Mouse (Mus musculus) spleen, postnatal 10 days (tissue): ENCODE measurements around the gene Amacr.
A peak's percentile ranks its signal among the peaks of the same experiment; 100 is the strongest.
"Not testable (repeated sequence)": the region's sequence is repeated elsewhere in the genome, so short reads cannot be mapped to it uniquely, and the experiment has no call there.

Experiments used
- DNase-seq, 2 experiments: peaks; one replicate each; pipeline ENCODE4 v3.0.0; 2021 to 2022; ENCODE audit warnings: low spot score in 2 of 2

The Amacr gene

DNA sequence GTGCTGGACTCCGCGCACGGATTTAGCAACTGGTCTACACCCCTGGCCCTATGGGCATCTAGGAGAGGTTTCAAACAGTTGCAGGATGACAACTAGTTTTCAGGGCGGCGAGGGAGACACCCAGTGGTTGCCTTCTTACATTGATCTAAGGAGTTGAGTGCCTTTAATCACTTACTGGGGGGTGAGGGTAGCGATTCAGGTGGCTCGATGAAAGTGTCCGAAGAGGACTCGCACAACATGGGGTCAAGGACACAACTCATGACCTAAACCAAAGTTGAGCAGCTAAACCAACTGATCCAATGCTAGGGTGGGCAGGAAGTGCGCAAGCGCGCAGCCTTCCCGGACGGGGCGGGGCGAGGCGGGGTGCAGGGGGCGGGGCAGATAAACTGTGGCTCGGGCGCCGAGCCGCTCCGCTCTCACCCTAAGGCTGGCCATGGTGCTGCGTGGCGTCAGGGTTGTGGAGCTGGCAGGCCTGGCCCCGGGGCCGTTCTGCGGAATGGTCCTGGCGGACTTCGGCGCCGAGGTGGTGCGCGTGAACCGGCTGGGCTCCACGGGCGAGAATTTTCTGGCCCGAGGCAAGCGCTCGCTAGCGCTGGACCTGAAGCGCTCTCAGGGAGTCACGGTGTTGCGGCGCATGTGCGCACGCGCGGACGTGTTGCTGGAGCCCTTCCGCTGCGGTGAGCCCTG, at the start of gene Amacr:
TSS of gene Amacr (plus strand) at position 380 of the 687 bp plus-strand sequence.
- peak; percentile 76 to 84 for DNase-seq

DNA sequence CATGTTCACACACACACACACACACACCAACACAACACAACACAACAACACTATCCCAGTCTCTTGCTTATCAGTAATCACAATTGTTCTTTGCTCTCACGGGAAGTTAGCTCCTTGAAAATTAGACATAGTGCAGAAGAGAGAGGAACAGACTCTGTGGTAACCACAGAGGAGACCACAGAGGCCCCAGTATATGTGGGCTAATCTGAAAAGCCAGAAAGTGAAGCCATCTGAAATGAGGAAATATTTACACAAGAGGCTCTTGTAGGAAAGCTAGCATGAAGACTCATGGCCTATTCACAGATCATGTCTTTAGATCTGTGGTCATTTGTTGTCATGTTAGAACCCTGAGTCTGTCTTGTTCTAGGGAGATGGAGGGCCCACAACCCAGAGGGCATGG, 47.6 kb upstream of the Amacr start:
- DNase-seq: no peak

DNA sequence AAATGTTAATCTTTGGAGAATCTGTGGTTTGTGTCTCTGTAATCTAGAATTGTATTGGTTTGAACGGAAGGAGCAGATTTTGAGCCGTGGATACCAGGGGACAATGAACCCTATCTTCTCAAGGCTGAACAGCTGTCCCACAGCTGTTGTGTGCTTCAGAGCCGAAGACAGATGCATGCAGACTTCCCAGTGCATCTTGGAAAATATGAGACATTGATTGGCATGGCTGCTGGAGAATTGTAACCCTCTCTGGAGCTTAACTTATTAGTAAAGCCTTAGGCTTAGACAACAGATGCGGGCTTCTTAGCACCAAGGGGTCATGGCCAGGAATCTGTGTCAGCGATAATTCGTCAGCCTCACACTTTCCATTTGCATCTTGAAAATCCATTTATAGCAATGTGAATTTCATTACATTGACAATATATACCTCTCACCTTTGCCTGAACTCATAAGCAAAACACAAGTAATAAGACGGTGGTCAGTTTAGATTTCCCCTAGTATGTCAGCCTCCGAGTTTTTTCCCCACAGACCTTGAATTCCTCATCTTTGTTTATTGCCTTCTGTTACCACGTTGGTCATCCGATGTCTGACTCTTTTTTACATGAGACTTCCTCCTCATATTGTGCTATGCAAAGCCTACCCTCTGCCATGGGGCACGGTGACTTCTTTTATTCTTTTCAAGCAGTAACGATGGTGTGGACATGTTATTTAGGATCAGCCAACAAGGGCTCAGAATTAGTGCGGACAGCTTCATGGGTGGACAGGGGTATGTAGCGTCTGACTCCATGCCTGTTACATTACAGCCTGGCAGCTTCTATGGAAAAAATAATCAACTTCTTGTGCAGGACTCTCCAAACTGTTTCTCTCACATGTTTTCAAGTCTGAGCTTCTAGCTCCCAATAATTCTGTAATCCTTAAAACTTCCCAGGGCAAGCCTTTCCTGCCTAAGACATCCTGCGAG, 41.1 kb upstream of the Amacr start:
- no peak for DNase-seq

DNA sequence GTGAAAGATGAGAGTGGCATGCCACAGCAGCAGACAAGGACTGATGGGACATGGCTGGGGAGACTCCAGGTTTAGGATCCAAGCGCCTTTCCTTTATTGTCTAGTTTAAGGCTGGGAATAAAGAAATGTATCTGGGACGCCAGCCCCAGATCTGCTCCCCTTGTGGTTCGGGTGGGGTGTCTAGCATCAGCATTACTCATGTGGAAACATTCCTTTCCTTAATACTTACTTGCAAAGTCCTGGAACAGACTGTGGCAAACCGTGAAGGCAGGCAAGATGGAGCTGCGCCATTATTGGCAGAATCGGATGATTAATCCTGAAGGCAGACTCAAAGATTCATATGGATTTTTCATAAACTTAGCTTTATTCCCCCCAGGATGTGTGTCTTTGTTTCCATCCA, 39.7 kb upstream of the Amacr start:
- no peak for DNase-seq

DNA sequence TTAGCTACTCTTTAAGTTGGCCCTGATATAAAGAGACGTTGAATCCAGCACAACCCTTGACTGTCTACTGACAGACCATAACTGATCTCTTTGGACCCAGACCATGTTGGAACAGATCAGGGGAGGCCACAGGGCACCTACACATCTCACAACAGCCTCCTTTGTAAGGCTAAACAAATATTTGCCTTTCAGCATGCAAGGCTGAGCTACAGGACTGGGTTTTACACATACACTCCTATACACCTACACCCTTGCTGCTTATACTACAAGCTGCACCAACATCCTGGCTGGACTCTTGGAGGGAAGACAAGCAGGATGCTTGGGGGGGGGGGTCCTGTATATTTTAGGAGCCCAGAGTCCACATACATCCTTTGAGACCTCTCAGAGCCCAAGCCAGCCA, 33.7 kb upstream of the Amacr start:
- no peak for DNase-seq

DNA sequence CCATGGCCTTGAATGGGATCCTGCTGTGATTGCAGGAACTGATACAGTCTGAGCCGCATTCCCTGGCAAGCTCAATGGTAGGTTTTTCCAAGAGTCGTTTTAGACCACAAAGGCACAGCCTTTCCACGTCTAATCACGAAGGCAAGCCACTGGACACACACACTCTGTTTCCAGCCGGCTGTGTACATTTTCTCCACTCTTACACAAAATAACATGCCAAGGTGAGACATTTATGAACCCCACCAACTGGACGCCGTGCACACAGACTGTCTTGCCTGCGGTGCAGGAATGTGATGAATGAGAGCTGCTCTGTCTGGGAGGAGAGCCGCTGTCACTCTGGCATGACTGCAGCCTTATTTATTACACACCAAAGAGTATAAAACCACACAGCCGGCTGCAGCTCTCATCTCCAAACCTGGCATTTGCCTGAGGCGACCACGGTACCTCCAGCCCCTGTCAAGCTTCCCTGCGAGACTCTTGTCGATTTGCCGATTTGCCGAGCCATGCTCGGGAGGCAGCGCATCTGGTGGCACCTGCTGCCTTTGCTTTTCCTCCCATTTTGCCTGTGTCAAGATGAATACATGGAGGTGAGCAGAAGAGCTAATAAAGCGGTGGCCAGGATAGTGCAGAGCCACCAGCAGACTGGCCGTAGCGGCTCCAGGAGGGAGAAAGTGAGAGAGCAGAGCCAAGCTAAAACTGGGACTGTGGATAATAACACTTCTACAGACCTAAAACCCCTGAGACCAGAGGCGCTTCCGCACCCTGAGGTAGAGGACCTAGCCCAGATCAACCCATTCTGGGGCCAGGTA, 29.4 kb upstream of the Amacr start, which contains the start of gene C1qtnf3:
TSS of gene C1qtnf3 (plus strand) at position 382 of the 809 bp plus-strand sequence.
- no peak for DNase-seq

DNA sequence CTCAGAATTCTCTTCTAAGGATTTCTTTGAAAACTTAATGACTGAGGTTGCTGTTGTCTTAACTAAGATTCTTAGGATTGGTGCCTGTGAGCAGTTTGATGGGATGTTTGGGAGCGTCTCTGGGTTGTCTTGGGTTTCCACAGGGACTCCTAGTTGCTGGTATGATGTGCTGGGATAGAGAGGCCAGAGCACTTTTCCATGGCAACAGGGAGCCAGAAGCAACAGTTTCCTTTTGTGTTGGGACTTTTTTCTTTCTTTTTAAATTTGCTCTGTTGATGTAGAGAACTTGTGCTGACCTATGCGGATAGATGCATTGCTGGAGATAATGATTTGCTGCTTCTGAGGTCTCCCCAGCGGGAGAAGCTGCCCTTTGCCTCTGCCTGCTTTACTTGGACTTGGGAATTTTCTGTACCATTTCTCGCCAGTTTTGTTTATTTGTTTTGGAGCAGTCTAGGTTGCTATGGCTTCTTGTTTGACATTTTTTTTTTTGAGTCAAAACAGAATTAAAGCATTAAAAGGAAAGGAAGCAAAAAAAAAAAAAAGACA, 28.7 kb upstream of the Amacr start:
- no peak for DNase-seq

DNA sequence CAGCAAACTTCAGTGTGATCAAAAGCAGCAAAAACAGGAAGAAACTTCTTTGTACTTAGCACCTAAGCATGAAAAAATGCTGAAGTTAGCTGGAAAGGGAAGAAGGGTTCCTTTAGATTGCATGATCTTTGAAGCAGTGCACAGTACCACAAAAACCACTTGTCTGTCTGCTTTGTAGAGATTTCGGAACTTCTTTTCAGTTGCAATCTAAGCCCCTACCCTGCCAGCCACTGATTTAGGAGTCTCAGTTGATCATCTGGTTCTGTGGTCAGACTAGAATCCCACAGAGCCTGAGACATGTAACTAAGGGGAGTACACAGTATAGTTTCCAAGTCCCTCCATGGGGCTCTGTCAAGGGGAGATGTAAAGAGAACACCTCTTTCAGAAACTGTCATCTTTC, 28.1 kb upstream of the Amacr start:
- no peak for DNase-seq

DNA sequence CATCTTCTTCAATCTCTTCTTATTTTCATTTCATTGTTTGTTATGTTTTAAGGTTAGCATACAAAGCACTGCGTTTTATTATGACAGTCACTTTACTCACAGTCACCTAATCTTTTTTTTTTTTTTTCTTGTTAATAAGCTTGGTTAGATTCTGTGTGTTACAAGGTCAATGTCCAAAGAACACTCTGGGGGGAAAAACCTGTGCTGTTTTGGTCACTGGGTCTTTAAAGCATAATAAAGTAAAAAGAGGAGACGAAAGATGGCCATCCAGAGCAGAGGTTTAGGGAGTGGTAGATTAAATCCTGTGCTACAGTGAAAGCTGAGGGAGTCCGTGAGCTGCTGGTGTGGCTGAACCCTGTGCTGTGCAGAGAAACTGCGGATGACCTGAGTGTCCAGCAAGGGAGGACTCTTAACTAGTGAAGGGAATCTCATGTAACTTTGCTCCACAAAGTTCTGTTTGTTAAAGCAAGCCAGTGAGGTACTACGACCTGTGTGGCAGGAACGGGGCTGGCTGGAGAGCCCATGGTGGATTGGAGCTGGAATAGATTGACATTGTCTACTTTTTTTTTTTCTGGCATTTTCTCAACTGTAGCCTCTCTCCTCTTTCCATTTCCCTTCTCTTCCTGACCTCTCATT, 27.1 kb upstream of the Amacr start:
- DNase-seq: no peak

DNA sequence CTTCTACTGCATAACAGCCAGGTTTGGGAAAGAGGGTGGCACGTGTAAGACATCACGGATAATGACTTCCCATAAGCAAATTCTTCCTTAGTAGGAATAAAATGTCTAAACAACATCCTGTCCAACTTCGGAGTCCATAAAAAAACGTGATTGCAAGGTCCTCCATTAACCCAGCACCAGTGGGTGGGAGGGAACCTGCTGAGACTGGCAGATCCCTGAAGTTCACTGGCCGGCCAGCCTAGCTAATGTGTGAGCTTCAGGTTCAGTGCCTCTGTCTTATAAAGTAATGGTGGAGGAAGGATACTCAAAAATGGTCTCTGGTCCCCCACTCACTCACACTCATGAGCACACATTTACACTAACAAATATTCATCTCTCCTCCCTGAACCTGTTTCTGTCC, 26.4 kb upstream of the Amacr start:
- no peak for DNase-seq

DNA sequence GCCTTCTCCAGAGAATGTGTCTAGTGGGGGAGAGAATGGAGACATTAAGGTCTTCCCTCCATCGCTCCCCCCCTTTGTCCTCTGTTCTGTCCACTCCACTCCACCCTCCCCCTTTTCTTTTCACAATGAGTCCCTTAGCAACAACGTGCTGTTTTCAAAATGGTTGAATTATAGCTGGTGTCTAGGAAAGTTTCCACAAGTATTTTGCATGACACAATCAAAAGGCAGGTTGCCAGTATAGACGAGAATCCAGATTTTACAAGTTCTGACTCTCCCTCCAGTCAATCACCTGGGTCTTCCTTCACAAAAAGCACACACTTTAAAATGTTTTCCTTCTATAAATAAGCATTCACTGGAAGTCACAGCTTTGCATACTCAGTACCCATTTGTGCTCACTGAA, 24.9 kb upstream of the Amacr start:
- DNase-seq: no peak

DNA sequence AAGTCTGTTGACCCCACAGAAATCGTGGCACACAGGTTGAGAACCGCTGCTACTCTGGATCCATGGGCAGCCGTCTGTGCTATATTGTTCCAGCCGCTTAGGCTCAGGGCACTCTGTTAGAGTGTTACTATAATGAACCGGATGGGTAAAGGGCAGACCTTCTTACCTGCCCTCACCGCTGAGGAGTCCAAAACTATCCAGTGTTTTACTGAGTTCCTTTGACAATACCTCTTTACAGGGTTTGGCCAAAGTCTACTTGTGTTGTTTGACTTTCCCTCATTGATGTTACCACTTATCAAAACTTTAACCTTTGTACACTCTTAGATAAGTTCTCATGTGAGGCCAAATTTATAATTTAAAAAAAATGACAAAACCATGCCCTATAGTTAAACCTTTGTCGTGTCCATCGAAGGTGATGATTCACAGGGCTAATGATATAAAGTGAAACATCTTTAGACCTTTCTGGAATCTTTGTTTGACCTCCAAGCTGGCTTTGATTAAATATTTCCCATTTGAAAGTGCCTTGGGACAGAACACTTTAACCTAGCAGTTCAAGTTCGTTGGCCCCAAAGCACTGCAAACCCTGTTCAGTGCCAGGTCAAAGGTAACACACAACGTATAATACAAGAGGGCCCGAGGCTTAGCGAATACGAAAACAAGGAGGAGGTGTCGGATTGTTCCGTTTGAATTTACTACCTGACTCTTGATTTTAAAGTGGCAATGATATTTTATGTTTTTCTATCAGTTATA, 22.1 kb upstream of the Amacr start:
- DNase-seq: no peak

DNA sequence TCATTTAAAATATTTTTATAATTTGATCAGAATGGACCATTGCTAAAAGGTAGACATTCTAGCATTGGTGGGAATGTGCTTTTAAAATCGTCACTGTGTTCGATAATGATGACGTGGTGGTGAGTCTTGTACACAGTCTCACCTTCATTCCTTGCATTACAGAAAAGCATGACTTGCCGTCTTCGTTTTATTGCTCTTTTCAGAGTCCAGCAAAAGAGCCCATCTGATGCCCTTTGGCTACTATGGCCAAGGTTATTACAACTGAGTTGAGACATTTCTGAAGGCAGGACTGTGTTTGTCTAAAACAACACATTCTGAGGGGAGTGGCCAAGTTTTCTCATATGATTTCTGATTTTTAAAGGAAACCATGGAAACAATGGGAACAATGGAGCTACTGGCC, 21.3 kb upstream of the Amacr start:
- no peak for DNase-seq

DNA sequence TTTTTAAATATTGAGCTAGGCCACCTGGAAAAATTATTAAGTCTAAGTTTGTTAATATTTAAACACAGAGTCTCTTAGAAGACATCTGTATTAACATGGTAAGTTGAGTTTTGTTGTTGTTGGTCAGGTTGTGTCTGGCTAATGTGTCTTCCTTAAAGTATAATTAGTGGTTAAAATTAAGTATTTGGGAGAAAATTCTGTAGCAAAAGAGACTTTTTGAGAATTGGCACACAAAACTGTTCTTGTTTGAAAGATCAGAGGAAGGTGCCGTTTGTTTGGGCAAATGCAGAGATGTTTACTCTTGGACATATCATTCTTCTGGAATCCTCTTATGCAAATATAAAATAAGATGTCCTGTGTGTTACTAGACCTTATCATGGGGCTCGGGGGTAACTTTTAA, 19.0 kb upstream of the Amacr start:
- no peak for DNase-seq

DNA sequence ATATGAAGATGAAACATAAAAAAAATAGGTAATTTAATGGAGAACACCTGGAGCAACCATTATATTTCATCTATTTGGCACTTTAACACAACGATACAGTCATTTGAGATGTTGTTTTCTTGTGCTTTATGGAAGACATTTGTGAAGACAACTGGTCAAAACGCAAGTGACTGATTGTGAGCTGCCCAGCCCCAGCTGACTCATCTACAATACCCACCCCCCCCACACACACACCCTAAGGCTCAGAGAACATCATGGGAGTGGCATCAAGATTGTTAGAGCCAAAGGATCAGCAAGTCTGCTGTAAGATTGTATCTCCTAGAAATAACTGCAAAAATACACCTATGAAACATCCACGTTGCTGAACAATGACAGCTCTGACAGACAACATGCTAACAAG, 12.1 kb upstream of the Amacr start:
- DNase-seq: no peak

DNA sequence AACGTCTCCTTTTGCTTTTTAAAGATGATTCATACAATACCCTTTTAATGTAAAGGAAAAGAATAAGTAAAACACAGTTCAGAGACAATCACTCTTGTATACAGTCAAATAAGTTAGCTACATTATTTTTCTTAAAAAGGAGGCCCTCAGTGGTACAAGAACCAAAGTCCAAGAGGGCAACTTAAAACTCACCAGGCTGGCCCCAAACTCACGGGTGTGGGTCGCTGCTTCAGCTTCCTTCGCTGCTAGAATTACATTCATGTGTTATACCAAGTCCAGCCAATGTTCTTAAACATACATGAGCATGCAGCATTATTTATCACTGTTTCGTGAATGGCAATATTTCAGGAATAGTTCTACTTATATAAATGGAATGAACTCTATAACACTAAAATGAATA, 10.8 kb upstream of the Amacr start:
- DNase-seq: no peak

DNA sequence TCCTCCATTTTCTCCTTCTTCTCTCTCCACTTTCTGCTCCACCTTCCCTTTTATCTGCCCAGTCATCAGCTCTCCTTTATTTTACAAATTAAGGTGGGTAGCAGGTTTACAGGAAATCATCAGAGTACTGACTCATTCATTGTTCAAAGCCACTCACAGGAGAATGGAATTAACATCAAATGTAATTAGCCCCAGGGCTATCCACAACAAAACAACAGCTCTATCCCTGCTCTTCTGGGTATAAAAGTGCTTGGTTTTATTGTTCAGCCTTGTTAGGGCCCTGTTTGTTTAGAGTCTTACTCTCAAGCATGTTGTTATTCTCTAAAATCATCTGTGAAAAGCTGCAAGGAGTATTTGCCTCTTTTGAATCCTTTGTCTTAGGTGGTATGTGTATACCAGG, 4.4 kb upstream of the Amacr start:
- DNase-seq: no peak

DNA sequence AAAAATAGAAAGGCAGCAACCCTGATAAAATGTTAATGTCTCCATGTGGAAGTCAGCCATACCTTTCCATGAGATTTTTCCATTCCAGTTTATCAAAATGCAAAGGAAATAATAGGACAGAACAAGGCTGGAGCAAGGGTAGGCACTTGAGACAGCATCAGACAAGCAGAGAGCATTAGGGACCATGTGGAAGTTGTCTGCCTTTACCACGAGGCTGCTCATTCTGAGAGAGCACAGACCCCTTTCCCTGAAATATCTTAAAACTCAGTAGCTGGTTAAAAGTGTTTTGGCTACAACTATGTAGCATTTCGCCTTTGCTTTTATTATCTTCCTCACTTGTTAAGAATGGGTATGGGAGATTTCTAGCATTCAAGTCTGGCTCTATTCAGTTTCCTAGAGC, 844 bp upstream of the Amacr start:
- no peak for DNase-seq

DNA sequence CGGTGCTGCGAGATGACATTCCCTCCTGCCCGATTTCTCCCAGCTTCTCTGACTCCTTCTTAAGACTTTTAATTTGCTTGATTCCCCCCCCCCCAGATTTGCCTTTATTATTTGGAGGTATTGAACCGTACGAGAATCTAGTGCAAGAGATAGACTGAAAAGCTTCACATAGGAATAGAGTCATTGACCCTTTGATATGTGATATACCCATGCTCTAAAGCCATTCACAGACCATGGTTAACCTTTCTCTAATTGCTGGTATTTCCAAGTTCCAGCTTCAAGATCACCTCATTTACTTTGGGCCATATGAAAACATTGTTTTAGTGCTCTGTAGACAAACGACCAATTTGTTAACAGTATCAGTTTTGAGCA, 494 bp downstream of the Amacr start:
- no peak for DNase-seq

DNA sequence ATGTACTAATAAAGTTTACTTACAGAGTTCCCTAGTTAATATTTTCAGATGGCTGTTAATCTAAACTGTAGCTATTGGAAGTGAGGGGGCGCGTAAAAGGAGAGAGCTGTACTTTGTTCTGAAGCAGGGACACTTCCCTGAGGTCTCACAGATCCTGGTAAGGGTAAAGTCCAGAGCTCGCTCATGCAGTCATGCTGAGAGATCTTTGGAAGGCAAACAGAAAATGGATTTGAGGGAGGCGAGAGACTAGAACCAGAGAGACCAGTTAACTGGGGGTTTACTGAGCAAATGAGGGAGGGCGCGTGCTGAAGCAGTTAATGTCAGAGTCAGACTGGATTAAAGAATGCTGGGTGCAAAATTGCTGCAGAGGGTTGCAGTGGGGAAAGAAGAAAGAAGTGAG, 4.2 kb downstream of the Amacr start:
- no peak for DNase-seq

DNA sequence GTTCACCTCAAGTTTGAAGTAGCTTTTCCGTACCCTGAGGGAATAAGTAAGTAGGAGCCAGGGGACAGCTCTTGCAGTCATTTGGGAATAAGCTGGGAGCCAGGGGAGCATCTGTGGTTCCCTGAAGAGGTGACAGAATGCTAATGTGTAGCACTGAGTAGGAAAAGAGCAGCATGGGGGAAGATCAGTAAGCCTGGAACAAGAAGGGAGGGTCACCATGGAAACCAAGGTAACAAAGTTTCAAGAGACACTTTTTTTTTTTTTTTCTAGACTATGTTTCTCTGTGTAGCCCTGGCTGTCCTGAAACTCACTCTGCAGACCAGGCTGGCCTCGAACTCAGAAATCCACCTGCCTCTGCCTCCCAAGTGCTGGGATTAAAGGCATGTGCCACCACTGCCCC, 4.9 kb downstream of the Amacr start:
- DNase-seq: not testable (repeated sequence)
